Mouse (Mus musculus) limb, embryonic 12.5 days (tissue): Measurements from ENCODE around the gene Crybb1. TPM values are rescaled to one million over a fixed set of nuclear protein-coding genes. Genes with fewer than 3 reads are reported as not detected.

Experiments used
- ATAC-seq: fragments of 200-750 bp; cut with Nextera tagmentation; 2 replicates; pipeline ENCODE4 v1.8.0; 2017; ENCODE audit warnings: low read depth, moderate TSS enrichment; ENCODE audit not compliant: insufficient number of reproducible peaks, insufficient read depth, low FRiP score, low TSS enrichment
- H3K27ac ChIP-seq: fragments of 300-500 bp; sonication (generic); 2 replicates; pipeline ENCODE4 v1.5.1; 2016; ENCODE audit warnings: mild to moderate bottlenecking, moderate library complexity
- H3K27me3 ChIP-seq: fragments of 300-500 bp; sonication (generic); 2 replicates; pipeline ENCODE4 v1.6.1; 2016; ENCODE audit warnings: mild to moderate bottlenecking, moderate library complexity
- H3K36me3 ChIP-seq: fragments of 300-500 bp; sonication (generic); 2 replicates; pipeline ENCODE4 v1.6.1; 2016; ENCODE audit warnings: mild to moderate bottlenecking, moderate library complexity
- H3K4me1 ChIP-seq: fragments of 300-500 bp; sonication (generic); replicated peaks from 2 replicates; pipeline ENCODE4 v1.6.1; 2016
- H3K4me2 ChIP-seq: fragments of 300-500 bp; sonication (generic); 2 replicates; pipeline ENCODE4 v1.6.1; 2016; ENCODE audit warnings: mild to moderate bottlenecking, moderate library complexity
- H3K4me3 ChIP-seq: fragments of 300-500 bp; sonication (generic); replicated peaks from 2 replicates; pipeline ENCODE4 v1.5.1; 2016; ENCODE audit warnings: mild to moderate bottlenecking
- H3K9ac ChIP-seq: fragments of 300-500 bp; sonication (generic); replicated peaks from 2 replicates; pipeline ENCODE4 v1.6.1; 2016; ENCODE audit warnings: mild to moderate bottlenecking, moderate library complexity
- H3K9me3 ChIP-seq: fragments of 300-500 bp; sonication (generic); 2 replicates; pipeline ENCODE4 v1.6.1; 2016; ENCODE audit warnings: mild to moderate bottlenecking, moderate library complexity
- WGBS: fragments of 180-500 bp; shearing (Covaris S2); methylation state at CpG from one replicate; pipeline ENCODE4 v1.1.7; 2016; 5-methylcytosine and 5-hydroxymethylcytosine counted together
- polyA plus RNA-seq: library from polyadenylated mRNA; unstranded; fragments of >200 nt; fragmentation: Nextera tagmentation; extraction: Ambion mirVana; gene quantifications from 2 replicates; pipeline ENCODE4 v1.2.1, GENCODE M21; 2016

Gene Crybb1
- polyA plus RNA-seq, 1 experiment from 2014 or later: 0.28 TPM

- Histone ChIP-seq H3K4me2 (no peak overlapping the region), H3K9ac (no peak overlapping the region), H3K36me3 (peaks cover 3% of the 10 kb centered on the region; the same call in 1 of the 2 replicates), H3K27me3 (peaks cover 35% of the 10 kb centered on the region), H3K4me3 (no peak overlapping the region), H3K27ac (no peak overlapping the region), H3K4me1 (peaks cover 18% of the 10 kb centered on the region), H3K9me3 (no peaks in the 10 kb centered on the region)
- WGBS: 79% methylated on average over 7 of the region's 7 CpGs
- no peak for ATAC-seq
Observed at GRCm38 (mm10) chr5:112216335-112216734, 39.3 kb upstream of the Crybb1 start.

DNA sequence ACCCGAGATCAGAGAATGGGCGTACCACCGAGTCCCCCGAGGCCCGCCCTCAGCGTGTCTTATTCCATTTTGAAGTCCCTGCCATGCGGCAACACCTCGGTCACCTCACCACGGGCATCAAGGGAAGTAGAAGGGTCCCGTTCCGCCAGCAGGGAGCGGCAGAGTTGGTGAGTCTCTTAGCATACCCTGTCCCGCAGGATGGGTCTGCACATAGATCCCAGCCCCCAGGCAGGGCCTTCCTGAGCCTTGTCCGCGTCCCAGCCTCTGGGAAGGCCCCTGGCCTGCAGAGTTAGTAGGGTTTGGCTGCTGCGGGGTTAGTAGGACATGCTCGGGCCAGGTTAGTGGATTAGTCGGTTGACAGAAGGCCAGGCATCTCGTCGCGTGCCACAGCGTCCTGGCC lies 38.6 kb upstream of the Crybb1 start:
- WGBS: 61% methylated on average over 22 of the region's 22 CpGs
- no peak for ATAC-seq
- Histone ChIP-seq H3K9me3 (no peaks in the 10 kb centered on the region), H3K4me1 (peaks cover 18% of the 10 kb centered on the region), H3K9ac (no peak overlapping the region), H3K27me3 (peaks cover 37% of the 10 kb centered on the region), H3K4me3 (no peak overlapping the region), H3K27ac (no peak overlapping the region), H3K36me3 (peaks cover 3% of the 10 kb centered on the region; the same call in 1 of the 2 replicates), H3K4me2 (no peak overlapping the region)

DNA sequence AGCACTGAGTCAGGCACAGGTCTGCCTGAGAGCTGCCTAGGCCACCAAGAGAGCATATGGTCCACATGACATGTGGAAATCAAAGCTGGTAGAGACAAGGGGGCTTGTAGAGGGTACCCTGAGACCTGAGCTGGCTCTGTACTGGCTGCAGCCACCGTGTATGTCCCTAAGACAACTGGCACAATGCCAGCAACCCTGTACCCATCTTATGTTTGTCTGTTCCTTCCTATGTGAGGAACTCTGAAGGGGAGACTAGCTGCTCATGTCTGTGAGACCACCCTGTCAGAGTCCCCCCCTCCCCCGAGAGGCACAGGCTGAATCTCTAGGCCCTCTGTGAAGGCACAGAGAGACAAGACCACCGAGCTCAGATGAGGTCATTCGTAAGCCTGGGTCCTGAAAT lies 36.9 kb upstream of the Crybb1 start:
- peaks cover 43% of the 10 kb centered on the region for H3K27me3 ChIP-seq
- H3K27ac ChIP-seq: no peak overlapping the region
- peaks cover 3% of the 10 kb centered on the region; the same call in 1 of the 2 replicates for H3K36me3 ChIP-seq
- no peak overlapping the region for H3K9ac ChIP-seq
- H3K9me3 ChIP-seq: no peaks in the 10 kb centered on the region
- no peak for ATAC-seq
- no peak overlapping the region for H3K4me2 ChIP-seq
- peaks cover 18% of the 10 kb centered on the region for H3K4me1 ChIP-seq
- 66% methylated on average over 4 of the region's 4 CpGs for WGBS
- no peak overlapping the region for H3K4me3 ChIP-seq

- Histone ChIP-seq H3K9me3 (no peaks in the 10 kb centered on the region), H3K4me2 (no peak overlapping the region), H3K9ac (no peak overlapping the region; the same call in 1 of the 2 replicates), H3K36me3 (peaks cover 3% of the 10 kb centered on the region; the same call in 1 of the 2 replicates), H3K4me1 (peaks cover 14% of the 10 kb centered on the region), H3K4me3 (no peak overlapping the region), H3K27ac (no peak overlapping the region), H3K27me3 (peaks cover 50% of the 10 kb centered on the region)
- 30% methylated on average over 1 of the region's 1 CpGs for WGBS
- no peak for ATAC-seq
Observed at GRCm38 (mm10) chr5:112219398-112219797, 36.2 kb upstream of the Crybb1 start.

GRCm38 (mm10) chr5:112220203-112220602 lies 35.4 kb upstream of the Crybb1 start:
- Histone ChIP-seq H3K9ac (no peak overlapping the region), H3K27ac (no peak overlapping the region), H3K4me2 (no peak overlapping the region), H3K9me3 (no peaks in the 10 kb centered on the region), H3K4me3 (no peak overlapping the region), H3K36me3 (peaks cover 3% of the 10 kb centered on the region; the same call in 1 of the 2 replicates), H3K27me3 (peaks cover 58% of the 10 kb centered on the region), H3K4me1 (peaks cover 9% of the 10 kb centered on the region)
- no peak for ATAC-seq
- WGBS: 85% methylated on average over 8 of the region's 8 CpGs

- WGBS: 79% methylated on average over 6 of the region's 6 CpGs
- Histone ChIP-seq H3K36me3 (no peaks in the 10 kb centered on the region; the same call in 1 of the 2 replicates), H3K4me3 (no peak overlapping the region), H3K27me3 (peaks cover 83% of the 10 kb centered on the region), H3K9me3 (no peaks in the 10 kb centered on the region), H3K27ac (no peak overlapping the region), H3K4me2 (no peak overlapping the region), H3K4me1 (peaks cover 26% of the 10 kb centered on the region), H3K9ac (no peak overlapping the region)
- ATAC-seq: no peak
Observed at GRCm38 (mm10) chr5:112225591-112225990, 30.0 kb upstream of the Crybb1 start.

DNA sequence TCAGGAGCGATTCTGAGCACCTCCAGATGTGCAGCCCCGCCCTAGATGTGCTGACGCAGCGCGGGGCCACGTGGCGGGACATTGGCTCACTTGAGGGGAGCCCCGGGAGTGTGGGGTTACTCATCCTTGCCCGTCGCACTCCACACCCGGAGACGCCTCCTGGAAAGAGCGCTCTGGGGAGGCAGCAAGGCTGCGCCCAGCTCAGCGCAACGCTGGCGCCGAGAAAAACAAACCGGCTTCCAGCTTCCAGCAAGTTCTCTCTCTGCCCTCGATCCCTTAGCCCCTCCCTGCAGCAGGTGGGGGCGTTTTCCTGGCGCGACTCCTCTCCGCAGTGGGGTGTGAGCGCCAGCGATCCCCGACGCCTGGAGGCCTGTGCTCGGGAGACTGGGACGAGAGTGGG lies 28.3 kb upstream of the Crybb1 start:
- peaks cover 26% of the 10 kb centered on the region for H3K4me1 ChIP-seq
- WGBS: 0% methylated on average over 30 of the region's 30 CpGs

GRCm38 (mm10) chr5:112227898-112228239 lies 27.7 kb upstream of the Crybb1 start:
- Histone ChIP-seq H3K27me3 (peaks cover 88% of the 10 kb centered on the region), H3K9ac (peak overlapping the region; percentile 57; the same call in 1 of the 2 replicates), H3K27ac (no peak overlapping the region), H3K36me3 (no peaks in the 10 kb centered on the region; the same call in 1 of the 2 replicates), H3K4me1 (peaks cover 26% of the 10 kb centered on the region), H3K9me3 (no peaks in the 10 kb centered on the region), H3K4me3 (peak overlapping the region; percentile 50), H3K4me2 (peak overlapping the region; percentile 86)
- no peak; the same call in 1 of the 2 replicates for ATAC-seq
- 2% methylated on average over 13 of the region's 13 CpGs for WGBS

More for the DNA sequence above, 28.3 kb upstream of the Crybb1 start:
- H3K4me2 ChIP-seq: peak overlapping the region; percentile 86
- H3K36me3 ChIP-seq: no peaks in the 10 kb centered on the region; the same call in 1 of the 2 replicates
- peak overlapping the region; percentile 50 for H3K4me3 ChIP-seq
- peaks cover 88% of the 10 kb centered on the region for H3K27me3 ChIP-seq
- H3K9ac ChIP-seq: peak overlapping the region; percentile 57
- H3K27ac ChIP-seq: no peak overlapping the region
- no peaks in the 10 kb centered on the region for H3K9me3 ChIP-seq
- 0 out of 2 replicates have a peak, but pooled peaks have one; percentile 28 for ATAC-seq

DNA sequence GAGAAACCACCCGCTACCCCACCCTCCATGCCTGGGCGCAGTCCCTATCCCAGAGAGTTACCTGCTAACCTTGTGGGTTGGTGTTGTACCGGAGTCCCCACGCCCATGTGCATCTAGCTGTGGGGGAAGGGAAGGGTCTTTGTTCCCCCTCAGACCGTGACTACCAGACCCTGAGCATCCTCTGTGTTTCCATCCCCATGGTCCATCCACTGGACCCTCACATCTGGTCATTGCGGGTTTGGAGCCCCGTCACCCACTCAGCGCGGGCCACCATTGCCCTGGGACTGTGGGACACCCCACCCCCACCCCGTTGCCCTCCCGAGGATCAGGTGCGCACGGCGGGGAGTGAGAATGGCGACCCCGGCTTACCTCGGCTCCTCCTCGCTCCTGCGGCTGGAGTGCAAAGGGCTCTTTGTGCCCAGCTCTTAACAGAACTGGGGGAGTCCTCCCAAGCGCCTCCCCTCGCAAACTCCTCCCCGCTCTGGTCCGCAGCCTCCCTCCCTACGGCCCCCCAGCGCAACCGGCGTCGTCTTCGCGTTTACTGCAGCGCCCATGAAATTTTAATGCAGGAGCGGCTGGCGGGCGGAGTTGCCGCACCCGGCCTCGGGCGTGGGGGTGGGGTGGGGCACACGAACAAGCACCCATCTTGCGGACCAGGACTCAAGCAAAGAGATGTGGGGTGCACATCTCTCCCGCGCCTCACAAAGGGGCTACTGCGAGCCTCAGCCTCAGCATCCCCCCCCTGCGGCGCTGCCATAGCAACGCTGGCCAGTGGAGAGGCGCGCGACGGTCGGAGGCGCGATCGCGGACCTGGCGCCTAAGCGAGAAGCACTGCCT lies 27.2 kb upstream of the Crybb1 start:
- H3K4me1 ChIP-seq: peaks cover 26% of the 10 kb centered on the region
- no peak overlapping the region for H3K27ac ChIP-seq
- H3K4me3 ChIP-seq: peak overlapping the region; percentile 50
- H3K9me3 ChIP-seq: no peaks in the 10 kb centered on the region
- H3K9ac ChIP-seq: peak overlapping the region; percentile 57
- peaks cover 84% of the 10 kb centered on the region for H3K27me3 ChIP-seq
- H3K36me3 ChIP-seq: no peaks in the 10 kb centered on the region
- WGBS: under 1% methylated on average over 57 of the region's 57 CpGs
- peak overlapping the region; percentile 86 for H3K4me2 ChIP-seq
- peak; percentile 53 for ATAC-seq

DNA sequence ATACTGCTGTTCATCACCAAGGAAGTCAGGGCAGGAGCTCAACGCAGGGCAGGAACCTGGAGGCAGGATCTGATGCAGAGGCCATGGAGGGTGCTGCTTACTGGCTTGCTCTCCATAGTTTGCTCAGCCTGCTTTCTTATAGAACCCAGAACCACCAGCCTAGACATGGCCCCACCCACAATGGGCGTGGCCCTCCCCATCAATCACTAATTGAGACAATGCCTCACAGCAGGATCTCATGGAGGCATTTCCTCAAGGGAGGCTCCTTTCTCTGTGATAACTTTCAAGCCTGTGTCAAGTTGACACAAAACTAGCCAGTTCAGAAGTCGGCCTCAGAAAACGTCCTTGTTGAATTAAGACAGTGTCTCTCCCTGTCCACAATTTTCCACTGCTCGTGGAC lies 19.8 kb upstream of the Crybb1 start:
- whole genome bisulfite sequencing: 65% methylated on average over 5 of the region's 5 CpGs
- H3K4me1 ChIP-seq: peaks cover 19% of the 10 kb centered on the region
- H3K9me3 ChIP-seq: no peaks in the 10 kb centered on the region
- no peak overlapping the region for H3K4me2 ChIP-seq
- no peak overlapping the region for H3K27ac ChIP-seq
- H3K4me3 ChIP-seq: no peak overlapping the region
- no peaks in the 10 kb centered on the region for H3K36me3 ChIP-seq
- no peak overlapping the region for H3K9ac ChIP-seq
- H3K27me3 ChIP-seq: peaks cover 56% of the 10 kb centered on the region
- ATAC-seq: no peak

GRCm38 (mm10) chr5:112236631-112237030 lies 19.0 kb upstream of the Crybb1 start:
- Histone ChIP-seq H3K36me3 (no peaks in the 10 kb centered on the region), H3K4me1 (peaks cover 19% of the 10 kb centered on the region), H3K9me3 (no peaks in the 10 kb centered on the region), H3K9ac (no peak overlapping the region), H3K4me3 (no peak overlapping the region), H3K27me3 (peaks cover 49% of the 10 kb centered on the region), H3K4me2 (no peak overlapping the region), H3K27ac (no peak overlapping the region)
- 53% methylated on average over 2 of the region's 2 CpGs for WGBS
- ATAC-seq: no peak
